Mouse (Mus musculus): ENCODE data around the gene Olfr376.

- TF ChIP-seq CTCF (IDR thresholded peaks at IDR 0.05; ENCODE audit: control insufficient read depth, insufficient read depth, insufficient replicate concordance, low read depth, low read length): no peak
- no peak for TF ChIP-seq POLR2A (IDR thresholded peaks at IDR 0.05; ENCODE audit: control insufficient read depth, low read depth, low read length)
Observed at GRCm38 (mm10) chr11:73323906-73324830, 46.9 kb upstream of the Olfr376 start.
